Mouse (Mus musculus) G1E (cell line): ENCODE results near the gene Slc8a3.

Experiments
- CTCF ChIP-seq: IDR thresholded peaks from 2 replicates; pipeline ENCODE4 v1.5.1; 2012; ENCODE audit warnings: low read depth, low read length, inconsistent platforms, mixed read lengths
- GATA1 ChIP-seq: IDR thresholded peaks from 2 replicates; pipeline ENCODE4 v1.6.1; 2012; ENCODE audit warnings: borderline replicate concordance, low read length, inconsistent platforms, mixed read lengths
- POLR2AphosphoS5 ChIP-seq: IDR thresholded peaks from 2 replicates; pipeline ENCODE4 v1.6.1; 2012; ENCODE audit warnings: low read depth, low read length, inconsistent platforms; ENCODE audit not compliant: insufficient replicate concordance
- TAL1 ChIP-seq: conservative IDR thresholded peaks from 2 replicates; pipeline ENCODE4 v1.6.1; 2012; ENCODE audit warnings: low read depth, low read length, inconsistent platforms, mixed read lengths

DNA sequence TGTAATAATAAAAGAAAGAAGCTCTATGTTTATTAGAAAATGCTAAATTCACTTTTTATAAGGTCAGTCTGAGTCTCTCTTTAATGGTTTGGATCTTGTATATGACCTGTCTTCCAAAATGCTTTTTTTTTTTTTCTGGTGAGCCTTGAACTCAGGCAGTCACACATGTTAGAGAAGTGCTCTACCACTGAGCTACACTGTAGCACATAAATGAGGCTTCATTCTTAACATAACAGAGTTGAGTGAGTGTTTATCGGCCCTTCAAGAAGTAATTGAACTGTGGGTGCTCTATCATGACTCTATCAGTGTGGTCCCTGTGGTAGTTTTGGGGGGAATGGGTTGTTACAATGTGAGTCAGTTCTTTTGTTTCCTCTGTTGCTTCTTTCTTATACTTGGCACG lies 139.0 kb downstream of the Slc8a3 start:
- TF ChIP-seq CTCF (no peak), TAL1 (no peak), GATA1 (no peak), POLR2AphosphoS5 (no peak)
